Mouse (Mus musculus): ENCODE data around the gene C9orf72. TPM values are rescaled to one million over a fixed set of nuclear protein-coding genes. Genes with fewer than 3 reads are reported as not detected.

C9orf72 gene
- total RNA-seq (2012; rRNA removed) = 4.2 and 5.7 TPM in 2 replicates
- polyA plus RNA-seq (2012; ENCODE audit: insufficient read depth in 1 of 2, insufficient read length in 2 of 2, low read depth in 1 of 2, low replicate concordance in 2 of 2, missing spikeins in 1 of 2) = 1 to 10 TPM in 1 of 2 experiments, not detected in 1; 4.1 TPM

DNA sequence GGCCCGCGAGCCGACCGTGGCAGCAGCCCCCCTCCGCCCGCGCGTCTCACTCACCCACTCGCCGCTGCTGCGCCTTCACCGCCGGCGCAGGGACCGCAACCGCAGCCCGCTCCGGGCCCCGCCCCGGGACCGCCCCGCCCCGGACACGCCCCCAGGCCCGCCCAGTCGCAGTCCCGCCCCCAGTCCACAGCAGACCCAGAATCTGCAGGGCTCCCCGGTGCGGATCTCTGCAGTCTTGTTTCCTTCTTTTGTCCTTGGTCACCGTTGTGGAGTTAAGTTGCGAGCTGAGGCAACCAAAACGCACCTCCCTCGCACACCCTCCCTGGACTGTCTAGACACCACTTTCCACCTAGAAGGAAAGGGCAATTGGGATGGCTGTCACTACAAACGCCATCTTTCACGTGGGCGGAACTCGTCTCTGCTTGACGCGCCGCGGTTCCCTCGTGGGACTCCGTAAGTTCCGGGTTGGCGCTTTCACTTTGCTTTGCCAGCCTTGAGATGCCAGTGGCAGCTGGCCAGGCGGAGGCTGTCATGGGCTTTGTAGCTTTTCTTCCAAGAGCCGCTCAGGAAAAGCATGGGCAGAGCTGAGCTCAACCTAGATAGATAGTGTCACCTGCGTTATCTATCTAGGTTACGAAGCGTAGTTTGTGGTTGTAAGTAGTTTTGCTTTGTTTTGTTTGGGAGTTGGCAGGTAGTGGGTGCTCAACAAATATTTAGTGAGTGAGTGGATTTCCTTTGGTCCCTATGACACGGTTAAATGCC, at the start of gene C9orf72:
C9orf72 (minus strand) TSS at position 442 of the 762 bp plus-strand sequence.
- H3K9me3 ChIP-seq (replicated peaks; ENCODE audit: insufficient read depth, low read length) = no peaks in the 10 kb centered on the region
- TF ChIP-seq CTCF (IDR thresholded peaks at IDR 0.05 in 2 of 3, conservative IDR thresholded peaks at IDR 0.05 in 1 of 3; ENCODE audit: control insufficient read depth in 1 of 3, insufficient read depth in 1 of 3, low read depth in 2 of 3, low read length in 3 of 3, poor library complexity in 1 of 3, severe bottlenecking in 1 of 3) (no peak), TCF12 (IDR thresholded peaks at IDR 0.05; ENCODE audit: low read depth, low read length) (peak; percentile 54; the same call in 1 of the 2 replicates), USF1 (IDR thresholded peaks at IDR 0.05; ENCODE audit: low read depth, low read length) (peak; percentile 72), EP300 (IDR thresholded peaks at IDR 0.05; ENCODE audit: low read depth in 1 of 2, low read length in 2 of 2) (peak in 1 of 2 experiments; percentile 39; a peak in 2 of 4 replicates), RCOR1 (IDR thresholded peaks at IDR 0.05; ENCODE audit: low read depth, low read length) (no peak), MXI1 (IDR thresholded peaks at IDR 0.05; ENCODE audit: low read depth, low read length) (peak; percentile 94), E2F4 (IDR thresholded peaks at IDR 0.05; ENCODE audit: borderline replicate concordance, low read depth, low read length) (0 out of 2 replicates have a peak, but pooled peaks have one; percentile 56), GATA1 (IDR thresholded peaks at IDR 0.05; ENCODE audit: low read depth, low read length) (0 out of 2 replicates have a peak, but pooled peaks have one; percentile 12), ZNF384 (IDR thresholded peaks at IDR 0.05; ENCODE audit: low read depth, low read length) (0 out of 2 replicates have a peak, but pooled peaks have one; percentile 16), USF2 (IDR thresholded peaks at IDR 0.05; ENCODE audit: borderline replicate concordance in 1 of 2, insufficient read depth in 1 of 2, low read depth in 1 of 2, low read length in 2 of 2) (no peak), POLR2A (IDR thresholded peaks at IDR 0.05; ENCODE audit: control insufficient read depth in 1 of 2, insufficient read depth in 1 of 2, low read depth in 1 of 2, low read length in 2 of 2, poor library complexity in 1 of 2) (peak; percentile 71 to 95), HCFC1 (IDR thresholded peaks at IDR 0.05; ENCODE audit: low read depth, low read length) (peak; percentile 99), MAX (IDR thresholded peaks at IDR 0.05; ENCODE audit: low read length) (peak; percentile 68), TBP (IDR thresholded peaks at IDR 0.05; ENCODE audit: low read depth, low read length) (peak; percentile 72), POLR2AphosphoS2 (IDR thresholded peaks at IDR 0.05; ENCODE audit: low read length) (peak; percentile 73; the same call in 1 of the 2 replicates), SIN3A (IDR thresholded peaks at IDR 0.05; ENCODE audit: low read length) (peak; percentile 99), JUND (IDR thresholded peaks at IDR 0.05; ENCODE audit: low read depth, low read length) (no peak), ELF1 (IDR thresholded peaks at IDR 0.05; ENCODE audit: low read depth, low read length) (peak; percentile 98), NELFE (IDR thresholded peaks at IDR 0.05; ENCODE audit: low read depth, low read length) (peak; percentile 86), MAFK (IDR thresholded peaks at IDR 0.05; ENCODE audit: borderline replicate concordance, low read depth, low read length) (no peak), NRF1 (IDR thresholded peaks at IDR 0.05; ENCODE audit: insufficient read depth, low read depth, low read length, poor library complexity, severe bottlenecking) (peak; percentile 50; the same call in 1 of the 2 replicates), POLR2AphosphoS5 (IDR thresholded peaks at IDR 0.05; ENCODE audit: borderline replicate concordance, low read depth, low read length) (no peak), ETS1 (IDR thresholded peaks at IDR 0.05; ENCODE audit: low read depth, low read length) (peak; percentile 77; the same call in 1 of the 2 replicates), KAT2A (conservative IDR thresholded peaks at IDR 0.05; ENCODE audit: low read depth, low read length) (peak; percentile 90)
- DNase-seq (ENCODE audit: low read depth, low spot score) = peak; percentile 97
- peaks cover 8% of the 10 kb centered on the region; the same call in 1 of the 2 replicates for H3K79me2 ChIP-seq (ENCODE audit: control insufficient read depth, insufficient read depth, low read length, poor library complexity)
- H3K4me3 ChIP-seq (ENCODE audit: control insufficient read depth in 1 of 2, insufficient read depth in 1 of 2, low read depth in 2 of 2, low read length in 2 of 2) = peak within 1 kb of the TSS; percentile 82 to 99
- peaks cover 7 to 35% of the 10 kb centered on the region in 2 experiments for H3K4me1 ChIP-seq (ENCODE audit: control insufficient read depth in 1 of 2, insufficient read depth in 2 of 2, low read length in 2 of 2)
- peak within 1 kb of the TSS; percentile 86 for H3K27ac ChIP-seq (ENCODE audit: control insufficient read depth, low read depth, low read length)
- H3K36me3 ChIP-seq (ENCODE audit: control insufficient read depth in 1 of 2, insufficient read depth in 2 of 2, low read length in 2 of 2) = peaks cover 0 to 39% of the 10 kb centered on the region in 2 experiments; a peak in 2 of 4 replicates
- peak within 1 kb of the TSS; percentile 87 for H3K9ac ChIP-seq (ENCODE audit: control insufficient read depth, low read depth, low read length, poor library complexity, severe bottlenecking)
- no peaks in the 10 kb centered on the region for H3K27me3 ChIP-seq (ENCODE audit: control insufficient read depth in 1 of 2, insufficient read depth in 2 of 2, low read length in 2 of 2)
